Mouse (Mus musculus): ENCODE data around the gene Hvcn1.
"Not testable (repeated sequence)": the region's sequence is repeated elsewhere in the genome, so short reads cannot be mapped to it uniquely, and the experiment has no call there.

Gene Hvcn1

DNA sequence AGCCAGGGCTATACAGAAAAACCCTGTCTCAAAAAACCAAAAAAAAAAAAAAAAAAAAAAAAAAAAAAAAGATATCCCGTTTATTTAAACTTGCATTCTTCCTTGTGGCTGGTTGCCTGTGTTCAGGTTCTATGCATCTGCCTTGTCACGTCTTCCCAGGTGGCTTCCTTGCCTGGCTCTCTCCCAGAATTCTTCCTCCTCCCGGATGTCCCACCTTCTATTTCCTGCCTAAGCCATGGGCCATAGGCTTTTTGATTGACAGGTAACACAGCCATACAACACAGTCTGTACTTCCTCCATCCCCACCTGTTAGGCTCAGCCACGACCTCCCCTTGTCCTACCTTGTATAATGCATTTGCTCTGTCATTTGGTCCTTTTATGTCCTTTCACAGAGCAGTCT, at the start of gene Hvcn1:
Hvcn1 (plus strand) TSS at position 330 of the 400 bp plus-strand sequence.
- DNase-seq (ENCODE audit: low read depth), result no peak

GRCm38 (mm10) chr5:122157827-122158381, 48.7 kb upstream of the Hvcn1 start, which contains the start of gene Ppp1cc:
Gene Ppp1cc (plus strand): TSS chr5:122158278.
- DNase-seq (ENCODE audit: low read depth), result peak; percentile 79

- no peak for DNase-seq (ENCODE audit: low read depth)
These were observed 47.8 kb upstream of the Hvcn1 start for GRCm38 (mm10) chr5:122158557-122159515.

- no peak for DNase-seq (ENCODE audit: low read depth)
These were observed 43.4 kb upstream of the Hvcn1 start for GRCm38 (mm10) chr5:122163194-122163593.

- no peak for DNase-seq (ENCODE audit: low read depth)
These were observed 42.6 kb upstream of the Hvcn1 start for GRCm38 (mm10) chr5:122164011-122164410.

- DNase-seq (ENCODE audit: low read depth), result no peak
These were observed 41.2 kb upstream of the Hvcn1 start for GRCm38 (mm10) chr5:122165233-122165915.

DNA sequence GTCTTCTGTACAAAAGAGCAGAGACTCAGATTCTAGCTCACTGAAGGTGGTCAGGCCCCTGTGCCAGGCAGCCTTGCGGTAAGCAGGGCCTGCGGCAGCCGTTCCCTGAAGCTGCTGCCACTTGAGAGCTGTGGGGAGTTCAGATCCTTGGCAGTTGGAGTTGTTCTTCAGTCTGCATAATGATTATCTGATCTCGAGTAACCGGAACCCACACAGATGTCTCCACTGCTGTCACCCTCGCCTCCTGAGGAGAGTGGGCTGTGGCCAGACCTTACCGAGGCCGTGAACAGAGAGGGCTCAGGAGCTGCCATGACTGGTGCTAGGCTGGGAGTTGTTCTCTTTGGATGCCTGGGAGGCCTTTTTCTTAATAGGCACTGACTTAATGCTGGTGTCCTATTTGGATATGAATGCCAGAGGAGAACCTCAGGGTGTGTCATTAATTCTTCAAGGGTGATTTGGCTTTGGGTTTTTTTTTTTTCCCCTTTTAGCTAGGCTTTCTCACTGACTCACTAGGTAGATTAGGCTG, 39.9 kb upstream of the Hvcn1 start:
- no peak for DNase-seq (ENCODE audit: low read depth)

DNA sequence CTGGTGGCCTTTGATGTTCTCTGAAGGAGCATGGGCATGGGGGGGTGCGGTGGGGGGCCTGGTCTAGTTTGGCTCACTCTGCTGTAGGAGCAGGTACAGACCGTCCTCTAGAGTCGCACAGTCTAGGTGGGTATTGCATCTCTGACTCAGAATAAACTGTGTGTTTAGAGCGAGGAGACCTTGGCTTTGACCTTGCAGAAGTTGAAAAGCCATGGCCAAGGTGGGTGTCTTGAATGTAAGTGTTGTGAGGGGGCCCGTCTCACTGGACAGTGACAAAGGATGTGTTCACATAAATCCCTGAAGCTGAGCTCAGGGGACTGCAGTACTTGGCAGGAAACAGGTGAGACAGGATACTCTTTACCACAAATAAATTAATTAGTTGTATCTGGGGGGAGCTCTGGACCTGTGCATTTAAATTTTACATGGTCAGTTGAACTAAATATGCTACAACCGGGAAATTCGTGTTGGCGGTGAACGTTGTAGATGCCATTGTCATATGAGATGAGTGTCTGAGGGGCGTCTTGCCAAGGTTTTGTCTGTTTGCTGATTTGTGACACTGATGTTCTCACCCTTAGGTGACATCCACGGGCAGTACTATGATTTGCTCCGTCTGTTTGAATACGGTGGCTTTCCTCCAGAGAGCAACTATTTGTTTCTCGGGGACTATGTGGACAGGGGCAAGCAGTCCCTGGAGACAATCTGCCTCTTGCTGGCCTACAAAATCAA, 38.1 kb upstream of the Hvcn1 start:
- no peak for DNase-seq (ENCODE audit: low read depth)

DNA sequence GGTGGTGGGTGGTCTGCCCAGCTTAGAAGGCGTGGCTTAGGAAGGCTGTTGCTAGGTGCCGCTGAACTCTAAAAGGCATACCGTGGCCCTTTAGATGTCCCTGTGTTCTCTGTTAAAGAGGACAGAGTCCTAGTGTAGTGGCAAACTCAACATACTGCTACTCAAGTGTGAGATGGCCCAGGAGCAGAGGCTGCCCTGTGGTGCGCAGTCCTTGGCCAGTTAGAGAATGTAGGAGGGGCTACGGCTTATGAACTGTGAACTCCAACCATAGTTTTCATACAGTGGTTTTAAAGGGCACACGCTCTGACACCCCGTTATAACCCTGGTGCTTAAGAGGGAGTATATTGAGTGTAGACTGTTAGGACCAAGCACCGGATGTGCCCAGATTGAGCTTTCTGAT, 35.5 kb upstream of the Hvcn1 start:
- no peak for DNase-seq (ENCODE audit: low read depth)

DNA sequence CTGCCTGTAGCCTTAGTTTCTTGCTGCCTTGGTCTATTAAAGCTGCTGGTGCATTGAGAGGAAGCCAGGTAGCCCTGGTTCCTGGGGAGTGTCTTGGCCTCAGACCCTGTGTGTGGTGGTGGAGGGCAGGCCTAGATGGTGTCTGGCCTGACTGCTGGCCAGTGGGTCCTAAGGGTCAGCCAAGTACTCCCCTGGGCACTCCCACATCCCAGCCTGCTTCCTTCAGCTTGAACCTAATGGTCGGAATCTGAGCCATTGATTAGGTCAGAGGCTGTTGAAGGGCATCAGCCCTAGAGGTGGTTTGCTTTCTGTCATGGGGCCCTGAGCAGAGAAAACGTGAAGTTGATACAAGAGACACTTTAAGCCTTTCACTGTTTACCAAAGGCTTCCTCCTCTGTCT, 31.2 kb upstream of the Hvcn1 start:
- no peak for DNase-seq (ENCODE audit: low read depth)

DNA sequence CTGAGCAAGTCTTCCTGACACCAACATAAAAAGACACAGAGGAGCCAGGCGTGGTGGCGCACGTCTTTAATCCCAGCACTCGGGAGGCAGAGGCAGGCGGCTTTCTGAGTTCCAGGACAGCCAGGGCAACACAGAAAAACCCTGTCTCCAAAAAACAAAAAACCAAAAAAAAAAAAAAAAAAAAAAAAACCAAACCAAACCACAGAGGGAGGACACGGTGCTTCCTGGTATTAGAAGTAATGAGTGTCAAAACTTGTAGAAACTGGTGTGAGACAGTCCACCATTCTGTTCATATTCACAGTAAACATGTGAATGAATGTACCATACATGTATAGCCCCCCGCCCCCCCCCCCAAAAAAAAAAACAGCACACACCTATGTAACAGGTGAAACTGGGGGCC, 30.6 kb upstream of the Hvcn1 start:
- no peak for DNase-seq (ENCODE audit: low read depth)

- peak; percentile 44 for DNase-seq (ENCODE audit: low read depth)
These were observed 30.2 kb upstream of the Hvcn1 start for GRCm38 (mm10) chr5:122176398-122176797.

GRCm38 (mm10) chr5:122179665-122180064, 26.9 kb upstream of the Hvcn1 start:
- DNase-seq (ENCODE audit: low read depth), result no peak

- no peak for DNase-seq (ENCODE audit: low read depth)
These were observed 22.3 kb upstream of the Hvcn1 start for GRCm38 (mm10) chr5:122184283-122184806.

- DNase-seq (ENCODE audit: low read depth), result not testable (repeated sequence)
These were observed 21.7 kb upstream of the Hvcn1 start for GRCm38 (mm10) chr5:122184858-122185257.

GRCm38 (mm10) chr5:122189115-122189514, 17.5 kb upstream of the Hvcn1 start:
- DNase-seq (ENCODE audit: low read depth), result no peak

DNA sequence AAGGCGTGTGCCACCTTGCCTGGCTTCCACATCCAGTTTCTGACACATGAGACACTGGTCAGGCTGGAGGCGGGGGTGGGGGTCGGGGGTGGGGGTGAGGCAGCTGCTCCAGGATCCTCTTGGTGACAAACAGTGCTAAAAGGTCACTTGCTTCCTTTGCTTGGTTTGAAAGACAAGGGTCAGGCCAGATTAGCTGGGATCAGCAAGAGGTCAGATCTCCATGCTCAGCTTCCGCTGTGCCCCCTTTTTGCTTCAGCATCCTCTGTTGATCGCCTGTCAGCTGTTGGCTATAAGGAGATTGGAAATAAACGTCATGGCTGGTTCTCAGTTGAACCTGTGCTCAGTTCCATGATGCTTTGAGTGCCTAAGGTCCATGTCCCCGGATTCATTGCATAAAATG, 16.1 kb upstream of the Hvcn1 start:
- DNase-seq (ENCODE audit: low read depth), result no peak

DNA sequence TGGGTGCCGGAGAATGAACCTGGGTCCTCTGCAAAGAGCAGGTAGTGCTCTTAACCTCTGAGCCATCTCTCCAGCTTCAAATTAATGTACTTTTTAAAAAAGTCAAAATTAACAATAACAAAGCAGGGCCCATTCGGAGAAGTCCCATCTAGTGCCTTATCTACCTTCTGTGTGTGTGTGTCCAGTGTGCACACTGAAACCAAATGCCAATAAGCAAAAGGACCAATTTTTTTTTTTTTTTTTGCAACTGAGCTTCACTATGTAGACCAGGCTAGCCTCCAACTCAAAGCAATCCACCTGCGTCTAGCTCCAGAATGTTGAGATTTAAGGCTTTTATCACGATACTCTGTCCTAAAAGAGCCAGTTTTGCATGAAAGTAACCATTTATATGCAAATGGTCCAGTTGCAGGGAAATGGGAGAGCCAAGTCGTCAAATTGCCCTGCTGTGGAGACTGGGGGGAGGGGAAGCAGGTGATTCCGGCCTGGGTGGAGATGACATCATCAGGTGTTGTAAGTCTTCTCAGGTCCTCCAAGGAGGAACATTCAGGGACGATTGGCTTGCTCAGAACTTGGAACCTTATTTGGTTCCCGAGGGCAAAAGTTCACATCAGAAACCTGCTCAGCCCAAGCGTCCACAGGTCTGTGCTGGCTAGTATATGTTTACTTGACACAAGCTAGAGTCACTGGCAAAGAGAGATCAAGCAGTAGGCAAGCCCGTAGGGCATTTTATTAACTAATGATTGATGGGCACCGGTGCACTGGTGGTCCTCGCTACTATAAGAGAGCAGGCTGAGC, 15.1 kb upstream of the Hvcn1 start:
- no peak for DNase-seq (ENCODE audit: low read depth)

- DNase-seq (ENCODE audit: low read depth), result no peak
These were observed 14.3 kb upstream of the Hvcn1 start for GRCm38 (mm10) chr5:122192347-122192746.

- no peak for DNase-seq (ENCODE audit: low read depth)
These were observed 5.7 kb upstream of the Hvcn1 start for GRCm38 (mm10) chr5:122200872-122201271.

DNA sequence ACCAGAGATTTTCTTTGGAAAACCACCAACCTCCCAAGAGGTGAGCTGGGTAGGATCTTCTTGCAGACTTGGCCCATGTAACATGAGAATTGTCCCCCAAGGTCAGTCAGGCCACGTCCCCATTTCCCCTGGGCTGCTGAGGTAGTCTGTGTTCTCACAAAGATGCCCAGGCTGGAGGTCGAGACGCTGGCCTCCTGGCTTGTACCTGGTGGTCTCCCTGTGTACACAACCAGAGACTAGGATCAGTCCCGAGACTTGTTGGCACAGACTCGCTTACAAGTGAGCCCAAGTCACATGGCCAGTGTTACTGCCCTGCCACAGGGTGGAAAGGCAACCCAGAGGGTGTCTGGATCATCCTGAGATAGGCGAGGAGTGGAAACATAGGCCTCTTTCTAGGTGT, 4.7 kb upstream of the Hvcn1 start:
- DNase-seq (ENCODE audit: low read depth), result no peak

All from c-Kit-positive CD71-positive TER-119-negative erythroid progenitor cells, embryonic 14.5 days (primary cell).